Mouse (Mus musculus): ENCODE results near the gene Nckap1l. TPM values are rescaled to one million over a fixed set of nuclear protein-coding genes. Genes with fewer than 3 reads are reported as not detected.

The Nckap1l gene
- total RNA-seq (2023), result 139 TPM

GRCm38 (mm10) chr15:103453551-103454218 lies at the start of gene Nckap1l:
Gene Nckap1l (plus strand): TSS chr15:103453794.

GRCm38 (mm10) chr15:103430241-103430640 lies 23.4 kb upstream of the Nckap1l start, which contains the start of gene Gtsf1:
Gene Gtsf1 (minus strand): TSS chr15:103430470.

GRCm38 (mm10) chr15:103448369-103448768 lies 5.2 kb upstream of the Nckap1l start, which contains the start of gene Gtsf2:
Gene Gtsf2 (minus strand): TSS chr15:103448469.

GRCm38 (mm10) chr15:103502435-103503250 lies 49.0 kb downstream of the Nckap1l start, which contains the start of gene Pde1b:
Gene Pde1b (plus strand): TSS chr15:103503034.

GRCm38 (mm10) chr15:103537822-103538213 lies 84.2 kb downstream of the Nckap1l start, which contains the start of gene Ppp1r1a:
Gene Ppp1r1a (minus strand): TSS chr15:103538003.

Other genes starting within 250 kb of the Nckap1l start
- 20.5 TPM for gene Cbx5, start 214.0 kb upstream of the Nckap1l start, total RNA-seq (2023)
- gene Hnrnpa1, start 213.4 kb upstream of the Nckap1l start, total RNA-seq (2023), result 625 TPM
- 0.31 TPM for gene Nfe2, start 195.4 kb upstream of the Nckap1l start, total RNA-seq (2023)
- gene Copz1, start 181.1 kb upstream of the Nckap1l start, total RNA-seq (2023), result 80.4 TPM
- gene Gpr84, start 143.2 kb upstream of the Nckap1l start, total RNA-seq (2023), result not detected
- gene Zfp385a, start 113.7 kb upstream of the Nckap1l start, total RNA-seq (2023), result 1.9 TPM
- gene Itga5, start 87.0 kb upstream of the Nckap1l start, total RNA-seq (2023), result 1.7 TPM
- gene Gtsf1, start 23.3 kb upstream of the Nckap1l start, total RNA-seq (2023), result not detected
- not detected for gene Gtsf2, start 5.3 kb upstream of the Nckap1l start, total RNA-seq (2023)
- 32.6 TPM for gene Pde1b, start 49.2 kb downstream of the Nckap1l start, total RNA-seq (2023)
- gene Ppp1r1a, start 84.2 kb downstream of the Nckap1l start, total RNA-seq (2023), result not detected
- gene Glycam1, start 111.3 kb downstream of the Nckap1l start, total RNA-seq (2023), result not detected

Measured in CD8-positive naive resting alpha-beta T cell, adult 57 days (primary cell).